Mouse (Mus musculus) neutrophil, adult 5-6 weeks (primary cell): Measurements from ENCODE around the gene Vgll3. TPM values are rescaled to one million over a fixed set of nuclear protein-coding genes. Genes with fewer than 3 reads are reported as not detected.

Source experiments
- ATAC-seq: fragments of 151-379, 151-347 bp; 2 replicates; pipeline ENCODE4 v1.8.0; 2017; ENCODE audit warnings: mild to moderate bottlenecking, moderate TSS enrichment; ENCODE audit not compliant: insufficient number of reproducible peaks, poor library complexity, low FRiP score, severe bottlenecking; ENCODE audit errors: extremely low read depth
- total RNA-seq: library from RNA; stranded (forward); fragments of 200-1000 nt; gene quantifications from 2 replicates; pipeline ENCODE4 v1.2.3, GENCODE M21; 2017

The Vgll3 gene
- 0.12 TPM in 1 of 2 replicates, not detected in the other for total RNA-seq

DNA sequence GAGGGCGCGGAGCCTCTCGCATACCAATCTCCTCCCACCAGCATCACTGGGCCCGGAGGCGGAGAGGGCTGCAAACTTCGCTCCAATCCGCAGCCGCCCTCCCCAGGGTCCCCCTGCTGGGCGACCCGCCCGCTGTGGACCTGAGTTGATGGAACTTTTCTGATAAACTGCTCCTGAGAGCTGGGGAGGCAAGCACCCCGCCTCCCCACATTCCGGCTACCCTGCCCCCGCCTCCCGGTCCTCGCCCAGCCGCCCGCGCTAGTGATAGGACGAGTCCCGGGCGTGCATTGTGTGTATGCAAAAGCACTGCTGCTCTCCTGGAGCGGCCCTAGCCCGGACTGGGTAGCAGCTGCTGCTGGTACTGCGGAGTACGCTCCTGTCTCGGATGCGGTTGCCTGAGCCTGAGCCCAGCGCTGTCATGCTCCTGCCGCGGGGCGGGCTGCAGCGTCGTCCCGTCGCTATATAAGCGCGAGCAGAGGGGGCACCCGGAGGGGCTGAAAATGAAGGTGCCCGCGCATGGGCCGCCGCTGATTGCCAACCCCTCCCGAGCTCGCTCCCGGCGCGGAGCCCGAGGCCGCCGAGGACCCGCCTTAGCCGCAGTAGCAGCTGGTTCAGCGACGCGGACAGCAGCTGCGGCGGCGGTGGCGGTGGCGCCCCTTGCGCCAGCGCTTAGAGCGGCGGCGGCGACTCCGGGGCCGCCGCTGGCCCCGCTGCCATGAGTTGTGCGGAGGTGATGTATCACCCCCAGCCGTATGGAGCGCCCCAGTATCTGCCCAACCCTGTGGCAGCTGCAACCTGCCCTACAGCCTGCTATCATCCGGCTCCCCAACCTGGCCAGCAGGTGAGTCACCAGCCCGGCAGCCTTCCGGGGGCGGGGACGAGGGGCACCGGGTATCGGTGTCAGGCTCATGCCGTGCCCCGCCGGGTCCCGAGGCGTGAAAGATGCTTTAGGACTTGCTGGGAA is at the start of gene Vgll3:
TSS of gene Vgll3 (plus strand) at position 340 of the 964 bp plus-strand sequence.
- ATAC-seq = no peak

DNA sequence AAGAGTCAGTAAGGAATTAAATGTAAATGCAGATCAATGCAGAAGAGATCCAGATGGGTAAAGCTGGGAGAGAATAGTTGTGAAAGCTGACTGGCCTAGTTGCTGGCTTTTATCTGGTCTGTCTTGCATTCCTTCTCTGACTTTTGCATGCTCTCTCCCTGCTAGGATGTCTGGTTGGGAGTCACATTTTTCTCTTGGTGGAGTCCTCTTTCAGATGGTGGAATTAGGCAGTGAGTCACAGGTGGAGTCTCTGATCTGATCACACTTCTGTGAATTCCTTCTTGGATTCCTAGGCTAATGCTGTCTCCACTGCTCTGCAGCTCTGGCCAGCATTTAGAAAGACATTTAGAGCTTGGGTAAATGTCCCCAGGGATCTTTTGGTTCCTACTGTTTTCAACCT is 49.1 kb upstream of the Vgll3 start:
- no peak for ATAC-seq

DNA sequence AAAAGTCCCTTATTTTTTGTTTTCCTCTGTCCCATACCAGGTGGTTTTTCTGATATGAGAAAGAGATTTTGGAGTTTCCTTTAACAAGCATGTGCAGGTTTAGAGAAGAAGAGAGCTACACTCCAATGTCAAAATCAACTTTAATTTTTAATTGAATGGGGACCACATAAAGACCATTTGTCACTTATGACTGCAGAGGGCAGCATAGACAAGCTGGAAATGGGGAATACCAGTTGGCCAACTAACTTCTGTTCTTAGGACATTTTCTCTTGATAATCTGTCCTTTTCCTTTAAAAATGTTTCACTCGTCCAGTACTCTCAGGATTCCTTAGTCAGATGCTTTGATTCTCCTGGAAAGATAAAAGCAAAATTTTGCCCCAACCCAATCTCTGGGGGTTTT is 29.1 kb upstream of the Vgll3 start:
- no peak for ATAC-seq

DNA sequence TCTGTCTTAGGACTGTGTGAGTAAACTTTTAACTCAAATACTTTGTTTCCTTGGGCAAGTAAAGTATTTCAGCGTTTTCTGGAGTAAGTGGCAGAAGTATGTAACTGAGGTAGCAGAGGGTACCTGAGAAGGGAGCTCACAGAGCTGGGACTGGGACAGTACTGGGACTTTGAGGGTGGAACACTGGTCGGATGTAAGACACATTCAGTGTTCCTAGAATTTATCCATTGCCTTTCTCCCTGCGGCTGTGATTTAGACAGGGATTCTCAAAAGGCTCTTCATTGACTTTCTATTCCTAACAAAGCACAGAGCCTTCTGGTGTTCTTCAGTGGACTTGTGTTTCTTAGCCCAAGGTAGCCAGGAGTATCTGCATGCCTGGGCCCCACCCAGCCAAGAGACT is 1.0 kb downstream of the Vgll3 start:
- no peak for ATAC-seq

DNA sequence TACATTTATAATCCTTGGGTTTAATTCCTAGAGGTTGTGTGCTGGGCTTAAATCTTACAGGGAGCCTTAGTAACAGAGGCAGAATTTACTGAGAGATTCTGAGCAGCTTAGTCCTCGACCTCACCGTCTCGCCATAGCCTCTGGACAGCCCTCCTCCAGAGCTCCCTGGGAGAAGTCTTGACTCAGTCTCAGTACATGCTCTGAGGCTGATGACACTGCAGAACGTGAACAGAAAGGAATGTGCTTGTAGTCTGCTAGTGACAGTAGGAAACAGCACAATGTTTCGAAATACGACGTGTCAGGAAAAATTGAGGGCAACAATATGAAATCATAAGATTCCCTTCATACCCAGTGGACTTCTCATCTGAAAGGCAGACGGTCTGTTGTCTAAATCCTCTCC is 3.7 kb downstream of the Vgll3 start:
- ATAC-seq = no peak

DNA sequence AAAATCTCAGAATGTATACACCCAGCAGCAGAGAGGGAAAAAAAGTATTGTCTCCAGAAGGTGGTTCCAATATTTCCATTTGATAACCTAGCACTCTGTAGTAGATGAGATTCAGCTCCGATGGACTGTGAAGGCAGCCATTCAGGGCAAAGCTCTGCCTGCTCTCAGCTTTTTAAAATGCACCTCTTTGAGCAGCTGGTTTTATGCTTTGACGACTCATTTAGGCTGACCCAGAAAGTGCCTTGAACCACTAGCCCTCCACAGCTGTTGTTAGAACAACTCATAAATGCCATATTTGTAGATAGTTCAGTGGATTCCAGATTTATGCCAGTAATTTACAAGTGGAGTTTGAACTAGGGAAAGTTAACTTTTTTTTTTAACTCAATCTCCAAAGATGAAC is 5.7 kb downstream of the Vgll3 start:
- ATAC-seq = no peak

DNA sequence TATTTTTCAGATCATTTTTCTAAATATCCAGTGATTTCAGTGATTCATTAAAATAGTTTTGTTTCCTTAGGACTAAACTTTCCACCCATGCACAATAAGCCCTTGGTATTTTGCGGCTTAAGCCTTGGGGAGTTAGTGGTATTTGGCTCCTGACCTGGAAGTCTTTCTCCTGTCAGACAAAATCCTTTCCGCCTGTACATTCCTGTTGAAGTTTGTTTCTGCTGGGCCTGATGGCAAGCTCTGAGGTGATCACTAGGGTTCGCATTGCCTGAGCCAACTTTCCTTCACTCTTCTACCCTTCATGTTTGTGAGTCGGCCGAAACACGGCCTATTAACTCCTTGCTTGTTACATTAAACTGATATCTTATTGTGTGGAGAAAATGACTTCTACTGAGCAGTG is 8.7 kb downstream of the Vgll3 start:
- no peak for ATAC-seq

DNA sequence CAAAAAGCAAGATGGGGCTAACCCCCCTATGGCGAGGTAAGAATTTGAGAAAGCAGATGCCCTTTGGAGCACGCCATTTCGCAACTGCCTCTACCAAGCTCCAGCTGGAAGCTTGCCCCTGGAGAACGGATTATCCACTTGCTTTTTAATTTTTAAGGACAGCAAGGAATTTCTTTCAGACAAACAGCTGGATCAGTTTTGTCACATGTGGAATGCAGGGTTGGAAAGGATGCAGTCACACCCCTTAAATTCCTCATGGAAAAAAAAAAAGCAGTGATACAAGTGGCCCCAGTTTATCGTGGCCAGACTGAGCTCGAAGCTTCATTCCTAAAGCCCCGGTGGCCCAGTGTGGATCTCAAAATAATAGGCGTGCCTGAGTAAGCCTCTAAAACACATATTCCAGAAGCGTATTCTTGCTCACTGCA is 13.1 kb downstream of the Vgll3 start:
- no peak for ATAC-seq

DNA sequence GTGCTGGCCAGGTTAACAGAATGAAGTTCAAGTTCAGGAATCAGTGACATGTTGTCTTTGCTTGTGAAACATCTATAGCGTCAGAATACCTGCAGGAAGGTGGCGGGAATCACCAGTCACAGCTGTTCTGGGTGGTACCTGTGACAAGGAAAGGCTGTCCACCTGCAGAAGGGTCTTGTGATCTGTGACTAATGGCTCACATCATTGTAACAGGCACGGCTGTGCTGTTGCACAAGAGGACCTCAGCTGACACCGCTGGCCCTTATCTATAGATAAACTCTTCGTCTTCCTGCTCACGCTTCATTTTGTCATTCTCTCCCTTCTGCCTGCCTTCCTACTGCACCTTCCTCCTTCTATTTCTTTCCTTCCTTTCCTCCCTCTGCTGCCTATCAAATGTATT is 14.0 kb downstream of the Vgll3 start:
- ATAC-seq = no peak

DNA sequence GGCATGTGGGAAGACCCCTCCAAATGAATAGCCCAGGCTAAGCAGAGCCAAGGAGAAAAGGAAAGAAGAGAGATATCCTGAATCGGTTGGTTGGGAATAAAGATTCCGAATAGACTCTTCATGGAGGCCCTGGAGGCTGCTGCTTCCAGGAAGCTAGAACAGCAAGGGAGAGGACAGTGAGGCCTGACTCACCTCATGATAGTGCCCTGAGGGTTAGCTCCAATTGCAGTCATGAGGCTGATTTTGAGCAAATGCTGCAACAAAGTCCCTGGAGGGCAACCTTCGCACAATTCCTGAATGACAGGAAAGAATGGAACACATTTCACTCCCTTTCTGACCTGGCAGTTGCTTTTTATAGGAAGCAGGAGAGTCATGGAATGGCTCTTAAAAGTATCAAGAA is 19.7 kb downstream of the Vgll3 start:
- ATAC-seq = no peak

DNA sequence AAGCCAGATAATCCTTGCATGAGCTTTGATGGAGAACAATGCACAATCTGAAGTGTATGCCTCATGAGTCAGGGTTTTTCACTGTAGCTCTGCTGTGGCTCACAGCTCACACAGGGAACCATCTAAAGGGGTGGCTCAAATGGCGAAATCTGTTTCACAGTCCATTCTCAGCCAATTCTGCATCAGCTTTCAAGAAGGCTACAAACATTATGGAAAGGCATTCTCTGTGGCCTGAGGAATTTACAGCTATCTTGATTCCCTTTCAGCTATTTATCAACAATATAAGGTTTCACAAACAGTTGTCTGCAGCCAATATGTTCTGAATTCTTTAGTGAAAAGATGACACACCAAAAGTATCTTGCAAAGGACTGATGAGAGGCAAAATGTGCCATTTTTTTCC is 35.1 kb downstream of the Vgll3 start:
- ATAC-seq = no peak

DNA sequence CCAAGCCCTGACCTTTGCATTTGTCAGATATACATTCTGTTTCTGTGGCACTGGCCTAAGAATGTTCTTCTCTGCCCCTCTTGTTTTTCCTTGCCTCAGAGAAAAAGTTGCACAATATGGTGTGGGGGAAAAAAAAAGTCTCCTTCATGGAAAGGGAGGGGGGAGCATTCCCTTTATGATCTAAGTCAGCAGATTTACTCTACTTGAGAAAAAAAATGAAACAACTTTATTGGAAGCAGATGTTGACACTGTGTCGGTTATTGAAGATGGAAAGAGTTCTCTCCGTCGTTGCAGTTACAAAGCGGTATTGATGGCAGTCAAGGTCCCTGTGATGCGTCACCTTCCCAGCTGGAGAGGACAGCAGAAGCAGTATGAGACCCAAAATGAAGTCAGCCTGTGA is 49.4 kb downstream of the Vgll3 start:
- ATAC-seq = no peak

DNA sequence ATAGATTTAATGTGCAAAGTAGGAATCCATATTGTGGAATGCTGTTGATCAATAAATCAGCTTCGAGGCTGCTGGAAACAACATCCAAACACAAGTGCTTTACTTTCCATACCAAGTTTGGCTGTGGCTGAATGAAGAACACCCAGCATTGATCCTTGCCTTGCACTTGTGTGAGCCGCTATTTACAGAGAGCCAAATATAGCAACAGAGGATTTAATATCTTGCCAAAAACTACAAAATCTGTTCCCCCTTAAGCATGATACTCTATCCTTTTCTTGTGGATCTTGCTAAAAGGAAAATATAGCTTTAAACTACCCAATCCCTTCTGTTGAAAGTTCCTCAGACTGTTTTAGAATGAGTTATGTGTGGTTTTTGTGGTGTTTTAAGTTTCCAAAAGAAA is 52.9 kb downstream of the Vgll3 start:
- ATAC-seq = no peak

DNA sequence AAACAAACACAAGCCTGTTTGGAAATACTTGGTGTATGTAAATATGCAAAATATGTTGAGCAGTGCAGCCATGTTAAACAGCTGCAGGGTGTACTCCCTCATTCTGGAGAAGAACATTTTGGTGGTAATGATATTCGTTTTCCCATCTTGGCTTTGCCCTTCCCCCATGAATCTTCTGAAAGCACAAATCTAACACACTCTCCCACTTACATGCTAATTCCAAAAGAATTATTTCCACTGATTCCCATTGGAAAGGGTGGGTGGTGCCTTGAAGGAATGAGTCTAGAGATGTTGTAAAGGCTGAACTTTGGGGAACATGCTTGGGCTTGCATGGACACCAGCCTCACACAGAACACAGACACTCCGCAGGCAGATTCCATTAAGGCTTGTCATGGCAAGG is 53.9 kb downstream of the Vgll3 start:
- no peak for ATAC-seq

DNA sequence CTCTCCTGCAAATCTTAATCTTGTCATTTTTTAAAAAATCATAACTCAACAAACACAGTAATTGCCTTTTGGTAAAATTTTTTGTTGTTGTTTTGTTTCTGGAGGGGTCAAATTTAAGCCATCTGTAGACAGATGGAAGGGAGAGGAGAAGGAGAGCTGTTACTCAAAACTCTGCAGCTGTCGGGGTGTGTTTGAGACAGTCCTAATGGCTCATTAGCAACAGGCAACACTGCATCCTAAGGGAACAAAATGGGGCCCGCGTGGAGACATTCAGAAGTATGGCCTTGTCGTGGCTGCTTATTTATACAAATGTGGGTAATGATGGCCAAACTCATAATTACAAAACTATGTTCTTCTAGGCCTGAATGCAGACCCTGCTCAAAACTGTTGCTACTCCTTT is 73.9 kb downstream of the Vgll3 start:
- no peak for ATAC-seq
